Mouse (Mus musculus) regulatory T cell (primary cell): Measurements from ENCODE around the gene Cdk17.

Experiments used
- in situ Hi-C: fragments of 300-600 bp; cut with MboI, MseI; formaldehyde crosslinking; loops from one replicate; pipeline ENCODE4 v1.15.1; 2025; ENCODE audit warnings: high pct_unique_total_duplicates

Cdk17 gene

DNA sequence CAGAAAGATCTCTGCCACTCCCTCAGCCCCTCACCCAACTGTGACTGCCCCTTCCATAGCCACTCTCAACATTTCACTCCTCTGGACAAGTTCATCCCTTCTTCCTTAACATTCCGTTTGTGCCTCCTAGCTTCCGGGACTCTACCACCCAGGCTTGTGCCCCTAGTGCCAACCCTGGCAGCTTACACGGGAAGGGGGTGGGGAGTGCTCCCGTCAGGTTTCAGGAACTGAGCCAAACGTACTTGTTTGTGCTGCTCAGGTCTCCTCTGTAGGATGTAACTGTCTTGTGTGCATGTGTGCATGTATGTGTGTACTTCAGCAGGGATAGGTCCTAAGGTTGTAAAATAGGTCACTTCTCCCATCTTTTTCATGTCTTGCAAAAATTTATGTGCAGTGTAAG lies 99.2 kb downstream of the Cdk17 start:
- in situ Hi-C loops: loop anchor here (25.0 kb wide), 1 partner anchor 198 kb away; no protein-coding TSS in a partner anchor

DNA sequence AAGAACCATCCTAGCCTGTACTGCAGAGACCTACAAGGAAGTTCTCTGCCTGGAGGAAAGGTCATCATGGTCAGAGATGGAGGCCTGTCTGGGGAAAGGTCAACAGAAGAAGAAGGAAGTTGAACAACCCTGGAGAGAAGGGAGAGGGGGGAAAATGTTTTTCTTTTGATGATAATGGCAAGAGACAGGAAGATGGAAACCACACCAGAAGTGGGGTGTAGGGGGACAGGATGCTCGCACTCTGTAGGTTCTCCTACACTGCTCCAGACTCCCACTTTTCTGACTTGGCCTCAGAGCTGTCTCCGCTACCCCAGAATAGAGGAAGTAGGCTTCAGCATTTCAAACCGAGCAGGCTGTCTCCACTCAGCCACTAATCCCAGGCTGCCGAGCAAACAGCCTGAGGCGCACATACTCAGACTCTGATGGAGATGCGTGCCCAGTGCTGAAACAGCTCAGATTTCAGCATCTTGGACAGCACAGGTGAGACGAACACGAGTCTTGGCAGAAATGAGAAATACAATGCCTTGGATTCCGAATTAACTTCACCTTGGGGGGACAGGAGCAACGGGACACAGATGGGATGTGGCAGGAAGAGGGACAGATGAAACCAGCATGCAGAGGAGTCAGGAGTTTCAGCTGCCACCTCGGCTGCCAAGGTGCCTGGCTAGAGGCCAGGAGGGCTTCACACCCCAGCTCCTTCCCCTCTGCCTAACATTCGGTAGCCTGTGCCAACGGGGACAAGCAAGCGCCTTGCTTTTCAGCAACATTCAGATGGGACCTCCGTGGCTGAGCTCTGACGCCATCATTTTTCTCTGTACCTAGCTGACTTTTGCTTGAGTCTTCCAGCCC lies 100.7 kb downstream of the Cdk17 start:
- in situ Hi-C loops: loop anchor here (25.0 kb wide), 1 partner anchor 199 kb away; no protein-coding TSS in a partner anchor

- in situ Hi-C loops: loop anchor here (25.0 kb wide), 1 partner anchor 200 kb away; no protein-coding TSS in a partner anchor
These were observed 101.4 kb downstream of the Cdk17 start for GRCm38 (mm10) chr10:93261981-93262499.

- in situ Hi-C loops: loop anchor here (25.0 kb wide), 1 partner anchor 201 kb away; no protein-coding TSS in a partner anchor
These were observed 102.8 kb downstream of the Cdk17 start for GRCm38 (mm10) chr10:93263431-93263830.

GRCm38 (mm10) chr10:93264001-93264400 lies 103.3 kb downstream of the Cdk17 start:
- in situ Hi-C loops: loop anchor here (25.0 kb wide), 1 partner anchor 202 kb away; no protein-coding TSS in a partner anchor

- in situ Hi-C loops: loop anchor here (25.0 kb wide), 1 partner anchor 204 kb away; no protein-coding TSS in a partner anchor
These were observed 105.2 kb downstream of the Cdk17 start for GRCm38 (mm10) chr10:93265833-93266232.

- in situ Hi-C loops: loop anchor here (25.0 kb wide), 1 partner anchor 204 kb away; no protein-coding TSS in a partner anchor
These were observed 105.8 kb downstream of the Cdk17 start for GRCm38 (mm10) chr10:93266521-93266920.

- in situ Hi-C loops: loop anchor here (25.0 kb wide), 1 partner anchor 205 kb away; no protein-coding TSS in a partner anchor
These were observed 106.8 kb downstream of the Cdk17 start for GRCm38 (mm10) chr10:93267509-93267908.

- in situ Hi-C loops: loop anchor here (25.0 kb wide), 1 partner anchor 206 kb away; no protein-coding TSS in a partner anchor
These were observed 107.7 kb downstream of the Cdk17 start for GRCm38 (mm10) chr10:93268339-93268738.

- in situ Hi-C loops: loop anchor here (25.0 kb wide), 1 partner anchor 207 kb away; no protein-coding TSS in a partner anchor
These were observed 109.1 kb downstream of the Cdk17 start for GRCm38 (mm10) chr10:93269744-93270143.

GRCm38 (mm10) chr10:93270889-93271460 lies 110.3 kb downstream of the Cdk17 start:
- in situ Hi-C loops: loop anchor here (25.0 kb wide), 1 partner anchor 209 kb away; no protein-coding TSS in a partner anchor

- in situ Hi-C loops: loop anchor here (25.0 kb wide), 1 partner anchor 210 kb away; no protein-coding TSS in a partner anchor
These were observed 111.2 kb downstream of the Cdk17 start for GRCm38 (mm10) chr10:93271831-93272230.

- in situ Hi-C loops: loop anchor here (25.0 kb wide), 1 partner anchor 211 kb away; no protein-coding TSS in a partner anchor
These were observed 112.6 kb downstream of the Cdk17 start for GRCm38 (mm10) chr10:93272986-93273982.

- in situ Hi-C loops: loop anchor here (25.0 kb wide), 1 partner anchor 212 kb away; no protein-coding TSS in a partner anchor
These were observed 113.6 kb downstream of the Cdk17 start for GRCm38 (mm10) chr10:93274277-93274696.

DNA sequence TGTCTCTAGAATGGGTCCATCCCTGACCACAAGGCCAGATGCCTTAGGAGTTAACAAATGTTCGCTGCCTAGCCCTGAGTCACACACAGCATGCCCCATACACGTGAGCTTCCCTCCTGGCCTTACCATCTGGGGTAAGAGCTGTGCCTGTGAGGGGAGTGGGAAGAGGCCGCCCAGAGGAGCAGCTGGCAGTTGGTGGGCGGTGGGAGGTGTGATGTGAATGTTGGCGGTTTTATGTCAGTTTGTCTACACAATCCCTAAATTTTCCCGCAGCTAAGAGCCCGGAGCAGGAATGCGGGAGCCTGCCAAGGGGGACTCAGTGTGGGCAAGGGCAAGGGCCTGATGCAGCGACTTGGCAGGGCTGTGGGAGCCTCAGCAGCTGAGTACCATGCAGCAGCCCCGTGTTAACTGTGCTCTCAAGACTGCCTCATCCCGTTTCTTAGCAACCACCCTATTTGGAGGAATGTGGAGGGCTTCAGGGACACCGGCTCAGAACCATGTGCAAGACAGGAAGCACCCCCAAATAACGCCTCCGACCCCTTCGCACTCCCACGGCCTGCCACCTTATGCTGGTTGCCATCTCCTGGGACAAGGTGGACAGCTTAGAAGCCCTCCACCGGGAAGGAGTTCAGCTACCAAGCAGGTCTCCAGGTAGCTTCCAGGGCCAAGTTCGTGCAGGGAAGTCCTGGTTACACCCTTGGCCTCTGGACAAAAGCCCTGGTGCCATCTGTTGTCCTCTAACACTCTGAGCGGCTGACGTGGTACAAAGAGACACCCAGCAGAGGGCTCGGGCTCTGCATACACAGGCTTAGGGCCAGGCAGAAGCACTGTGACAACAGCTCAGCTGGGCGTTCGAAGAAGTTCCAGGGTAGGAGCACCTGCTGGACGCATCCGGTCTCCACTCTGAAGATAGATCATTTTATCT lies 114.8 kb downstream of the Cdk17 start:
- in situ Hi-C loops: no loop called here

GRCm38 (mm10) chr10:93276349-93276763 lies 115.7 kb downstream of the Cdk17 start:
- in situ Hi-C loops: no loop called here

- in situ Hi-C loops: no loop called here
These were observed 116.2 kb downstream of the Cdk17 start for GRCm38 (mm10) chr10:93276857-93277256.

GRCm38 (mm10) chr10:93278361-93278760 lies 117.7 kb downstream of the Cdk17 start:
- in situ Hi-C loops: no loop called here

- in situ Hi-C loops: no loop called here
These were observed 118.4 kb downstream of the Cdk17 start for GRCm38 (mm10) chr10:93279062-93279461.
